Mouse (Mus musculus): Measurements from ENCODE around the gene Myo1d.

DNA sequence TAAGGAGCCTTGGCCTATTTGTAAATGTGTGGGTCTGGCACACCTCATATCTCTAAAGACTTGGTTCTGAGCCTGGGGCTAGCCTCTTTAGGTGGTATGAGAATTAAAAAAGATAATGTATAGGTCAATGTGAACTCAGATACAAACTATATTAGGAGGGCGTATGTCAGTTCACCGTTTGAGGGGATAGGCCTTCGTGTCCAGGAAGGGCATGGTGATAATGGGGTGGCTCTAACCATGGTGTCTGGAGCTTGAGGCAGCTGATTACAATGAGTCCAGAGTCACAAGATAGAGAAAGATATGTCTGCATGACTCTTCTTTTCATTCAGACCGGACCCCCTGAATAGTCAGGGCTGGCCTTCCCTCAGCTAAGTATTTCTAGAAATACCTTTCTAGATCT is 14.5 kb upstream of the Myo1d start:
- TF ChIP-seq CTCF (IDR thresholded peaks at IDR 0.05; ENCODE audit: low read depth) (no peak), EP300 (optimal IDR thresholded peaks at IDR 0.05) (no peak)
